Mouse (Mus musculus) midbrain, embryonic 16.5 days (tissue): ENCODE results near the gene Slco3a1. TPM values are rescaled to one million over a fixed set of nuclear protein-coding genes. Genes with fewer than 3 reads are reported as not detected.
A peak's percentile ranks its signal among the peaks of the same experiment; 100 is the strongest.

Experiments used
- ATAC-seq: fragments of 200-750 bp; cut with Nextera tagmentation; 2 replicates; pipeline ENCODE4 v1.8.0; 2017; ENCODE audit warnings: moderate TSS enrichment
- H3K27ac ChIP-seq: fragments of 300-500 bp; sonication (generic); 2 replicates; pipeline ENCODE4 v1.5.1; 2014; ENCODE audit warnings: mild to moderate bottlenecking, low read length, mixed read lengths
- H3K27me3 ChIP-seq: fragments of 300-500 bp; sonication (generic); 2 replicates; pipeline ENCODE4 v1.6.1; 2014; ENCODE audit warnings: low read depth, low read length, mixed read lengths; ENCODE audit not compliant: control insufficient read depth, insufficient read depth
- H3K36me3 ChIP-seq: fragments of 300-500 bp; sonication (generic); 2 replicates; pipeline ENCODE4 v1.6.1; 2014; ENCODE audit warnings: mild to moderate bottlenecking, low read length, moderate library complexity, mixed read lengths; ENCODE audit not compliant: control insufficient read depth, insufficient read depth
- H3K4me1 ChIP-seq: fragments of 300-500 bp; sonication (generic); 2 replicates; pipeline ENCODE4 v1.6.1; 2014; ENCODE audit warnings: mild to moderate bottlenecking, low read length, mixed read lengths; ENCODE audit not compliant: control insufficient read depth, insufficient read depth
- H3K4me2 ChIP-seq: fragments of 300-500 bp; sonication (generic); 2 replicates; pipeline ENCODE4 v1.6.1; 2014; ENCODE audit warnings: mild to moderate bottlenecking, low read length, mixed read lengths
- H3K4me3 ChIP-seq: fragments of 300-500 bp; sonication (generic); 2 replicates; pipeline ENCODE4 v1.5.1; 2014; ENCODE audit warnings: low read depth, mild to moderate bottlenecking, low read length, moderate library complexity, mixed read lengths
- H3K9ac ChIP-seq: fragments of 300-500 bp; sonication (generic); 2 replicates; pipeline ENCODE4 v1.6.1; 2014; ENCODE audit warnings: low read depth, low read length, mixed read lengths
- H3K9me3 ChIP-seq: fragments of 300-500 bp; sonication (generic); replicated peaks from 2 replicates; pipeline ENCODE4 v1.6.1; 2014; ENCODE audit warnings: mild to moderate bottlenecking, low read length, mixed read lengths; ENCODE audit not compliant: control insufficient read depth, poor library complexity, severe bottlenecking
- WGBS: fragments of 180-500 bp; shearing (Covaris S2); extraction: QIAGEN DNeasy Blood & Tissue Kit; methylation state at CpG from one replicate; pipeline ENCODE4 v1.1.7; 2014; 5-methylcytosine and 5-hydroxymethylcytosine counted together
- polyA plus RNA-seq: library from polyadenylated mRNA; unstranded; fragments of >200 nt; fragmentation: Nextera tagmentation; extraction: Ambion mirVana; gene quantifications from 2 replicates; pipeline ENCODE4 v1.2.1, GENCODE M21; 2015

Gene Slco3a1
- polyA plus RNA-seq, 1 experiment from 2014 or later, result 27.2 TPM

DNA sequence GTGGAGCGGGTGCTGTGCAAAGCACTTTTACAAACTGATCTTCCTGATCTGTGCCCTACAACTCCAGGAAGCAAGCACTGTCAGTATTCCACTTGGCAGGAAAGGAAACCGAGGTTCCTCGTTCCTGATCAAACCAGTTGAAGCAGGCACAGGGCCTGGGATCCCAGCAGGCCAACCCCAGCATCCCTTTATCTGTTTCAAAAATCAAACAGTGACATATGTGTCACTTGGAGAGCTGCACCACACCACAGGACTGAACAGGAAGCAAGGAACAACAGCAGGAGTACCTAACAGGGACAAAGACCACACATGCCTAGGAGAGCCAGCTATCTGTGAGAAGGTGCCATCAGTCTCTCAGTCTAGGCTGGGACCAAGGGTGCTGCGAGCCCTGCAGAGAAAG, 32.3 kb downstream of the Slco3a1 start:
- Histone ChIP-seq H3K4me3 (no peak overlapping the region), H3K9me3 (no peaks in the 10 kb centered on the region), H3K4me1 (peaks cover 9% of the 10 kb centered on the region), H3K36me3 (no peaks in the 10 kb centered on the region), H3K4me2 (no peak overlapping the region), H3K9ac (no peak overlapping the region), H3K27me3 (no peaks in the 10 kb centered on the region), H3K27ac (no peak overlapping the region)
- ATAC-seq, result no peak
- 75% methylated on average over 4 of the region's 4 CpGs for WGBS

DNA sequence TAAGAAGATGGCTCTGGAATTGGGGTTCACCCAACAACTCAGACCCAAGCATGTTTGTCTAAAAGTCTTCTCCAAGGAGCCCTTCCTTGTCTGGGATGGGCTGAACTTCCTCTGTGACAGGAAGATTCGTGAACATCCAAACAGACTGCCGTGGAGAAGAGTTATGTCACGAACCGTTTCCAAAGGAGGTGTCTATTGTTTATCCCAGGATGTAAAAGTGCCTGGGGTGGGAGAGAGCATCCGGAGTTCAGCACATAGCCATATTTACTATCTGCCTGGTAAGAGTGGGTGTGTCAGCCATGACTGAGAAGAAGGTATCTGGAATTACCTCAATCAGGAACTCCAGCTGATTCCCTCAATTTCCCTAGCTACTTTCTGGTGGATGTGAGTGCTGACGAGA, 35.2 kb downstream of the Slco3a1 start:
- Histone ChIP-seq H3K9ac (no peak overlapping the region), H3K27ac (no peak overlapping the region), H3K4me2 (no peak overlapping the region), H3K4me1 (peaks cover 9% of the 10 kb centered on the region), H3K9me3 (no peaks in the 10 kb centered on the region), H3K4me3 (no peak overlapping the region), H3K27me3 (no peaks in the 10 kb centered on the region), H3K36me3 (no peaks in the 10 kb centered on the region)
- ATAC-seq, result no peak
- WGBS, result 87% methylated on average over 6 of the region's 6 CpGs

DNA sequence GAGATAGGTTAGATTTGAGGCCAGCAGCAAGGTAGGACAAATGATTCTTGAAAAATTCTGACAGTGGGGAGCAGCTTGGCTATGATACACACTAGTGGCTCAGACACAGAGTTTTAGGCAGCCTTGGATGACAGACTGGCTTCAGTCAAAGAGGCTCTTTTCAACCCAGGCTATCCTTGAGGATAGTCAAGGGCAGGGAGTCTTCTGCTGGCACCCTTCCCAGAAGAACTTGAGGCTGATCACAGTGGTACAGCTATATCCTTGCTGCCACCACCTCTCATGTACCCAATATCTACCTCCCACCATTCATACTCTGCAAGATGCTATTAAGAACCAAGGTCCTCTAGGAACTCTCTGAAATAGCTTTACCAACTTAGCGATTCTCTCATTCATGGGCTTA, 35.8 kb downstream of the Slco3a1 start:
- Histone ChIP-seq H3K9ac (no peak overlapping the region), H3K27ac (no peak overlapping the region), H3K9me3 (no peaks in the 10 kb centered on the region), H3K4me2 (no peak overlapping the region), H3K36me3 (no peaks in the 10 kb centered on the region), H3K4me1 (peaks cover 9% of the 10 kb centered on the region), H3K27me3 (no peaks in the 10 kb centered on the region), H3K4me3 (no peak overlapping the region)
- ATAC-seq, result no peak
- 84% methylated on average over 1 of the region's 1 CpGs for WGBS

- Histone ChIP-seq H3K4me3 (no peak overlapping the region), H3K9ac (no peak overlapping the region), H3K9me3 (no peaks in the 10 kb centered on the region), H3K36me3 (no peaks in the 10 kb centered on the region), H3K4me1 (peaks cover 9% of the 10 kb centered on the region), H3K4me2 (no peak overlapping the region), H3K27me3 (no peaks in the 10 kb centered on the region), H3K27ac (no peak overlapping the region)
- WGBS, result 83% methylated on average over 5 of the region's 5 CpGs
- ATAC-seq, result no peak
Observed at GRCm38 (mm10) chr7:74518255-74518654, 36.3 kb downstream of the Slco3a1 start.

- H3K36me3 ChIP-seq, result no peaks in the 10 kb centered on the region
- no peak overlapping the region for H3K9ac ChIP-seq
- no peak overlapping the region for H3K4me3 ChIP-seq
- H3K27ac ChIP-seq, result no peak overlapping the region
- H3K9me3 ChIP-seq, result no peaks in the 10 kb centered on the region
- H3K27me3 ChIP-seq, result no peaks in the 10 kb centered on the region
- no peak overlapping the region for H3K4me2 ChIP-seq
- 70% methylated on average over 1 of the region's 1 CpGs for WGBS
- ATAC-seq, result no peak; the same call in 1 of the 2 replicates
- peaks cover 3% of the 10 kb centered on the region; the same call in 1 of the 2 replicates for H3K4me1 ChIP-seq
Observed at GRCm38 (mm10) chr7:74510676-74511075, 43.9 kb downstream of the Slco3a1 start.

DNA sequence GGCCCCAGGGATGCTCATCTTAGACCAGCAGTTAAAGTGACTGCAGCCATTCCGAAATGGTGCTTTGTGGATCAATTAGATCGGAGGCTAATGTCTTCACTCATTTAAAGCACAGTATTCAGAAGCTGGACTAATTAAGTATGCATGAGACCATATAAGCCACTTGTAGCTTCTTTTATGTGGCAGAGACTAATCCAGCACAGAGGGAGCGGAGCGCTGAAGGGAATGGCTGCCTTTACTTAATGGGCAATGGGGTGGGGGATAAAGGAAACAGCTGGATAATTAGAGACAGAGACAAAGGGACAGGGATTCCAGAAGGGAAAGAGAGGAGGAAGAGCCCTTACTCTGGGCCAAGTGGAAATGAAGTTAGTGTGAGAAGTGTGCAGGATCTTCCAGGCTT, 46.4 kb downstream of the Slco3a1 start:
- Histone ChIP-seq H3K4me1 (peaks cover 3% of the 10 kb centered on the region; the same call in 1 of the 2 replicates), H3K27me3 (no peaks in the 10 kb centered on the region), H3K9me3 (no peaks in the 10 kb centered on the region; the same call in 1 of the 2 replicates), H3K36me3 (no peaks in the 10 kb centered on the region; the same call in 1 of the 2 replicates), H3K9ac (no peak overlapping the region), H3K27ac (no peak overlapping the region), H3K4me3 (no peak overlapping the region), H3K4me2 (no peak overlapping the region)
- 28% methylated on average over 4 of the region's 4 CpGs for WGBS
- no peak for ATAC-seq

DNA sequence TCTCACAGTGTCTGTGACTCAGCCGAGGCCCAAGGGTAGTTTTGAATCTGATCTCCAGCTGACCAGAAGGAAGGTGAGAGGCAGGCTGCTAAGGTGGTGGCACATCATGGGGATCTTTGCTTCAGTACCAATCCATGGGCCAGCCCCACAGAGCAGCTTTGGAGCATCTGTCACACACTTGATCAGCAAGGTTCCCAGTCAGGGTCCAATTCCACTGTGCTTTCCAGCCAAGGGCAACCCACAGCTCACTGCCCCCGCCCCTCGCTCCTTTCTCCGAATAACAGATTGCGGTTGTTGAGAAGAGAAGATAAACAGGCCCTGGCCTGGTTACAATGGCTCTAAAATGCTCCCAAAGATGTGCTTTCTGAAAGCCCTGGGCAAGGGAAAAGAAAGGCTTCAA, 47.7 kb downstream of the Slco3a1 start:
- no peak for ATAC-seq
- H3K36me3 ChIP-seq, result no peaks in the 10 kb centered on the region; the same call in 1 of the 2 replicates
- no peaks in the 10 kb centered on the region for H3K27me3 ChIP-seq
- H3K27ac ChIP-seq, result no peak overlapping the region
- H3K4me3 ChIP-seq, result no peak overlapping the region
- no peaks in the 10 kb centered on the region; the same call in 1 of the 2 replicates for H3K9me3 ChIP-seq
- H3K9ac ChIP-seq, result no peak overlapping the region
- no peak overlapping the region for H3K4me2 ChIP-seq
- peaks cover 3% of the 10 kb centered on the region; the same call in 1 of the 2 replicates for H3K4me1 ChIP-seq
- 83% methylated on average over 5 of the region's 5 CpGs for WGBS

- Histone ChIP-seq H3K4me1 (peaks cover 3% of the 10 kb centered on the region; the same call in 1 of the 2 replicates), H3K9me3 (no peaks in the 10 kb centered on the region; the same call in 1 of the 2 replicates), H3K27ac (no peak overlapping the region), H3K4me2 (no peak overlapping the region), H3K36me3 (no peaks in the 10 kb centered on the region; the same call in 1 of the 2 replicates), H3K4me3 (no peak overlapping the region), H3K9ac (no peak overlapping the region), H3K27me3 (no peaks in the 10 kb centered on the region)
- 72% methylated on average over 10 of the region's 10 CpGs for WGBS
- no peak for ATAC-seq
Observed at GRCm38 (mm10) chr7:74505635-74506034, 48.9 kb downstream of the Slco3a1 start.

DNA sequence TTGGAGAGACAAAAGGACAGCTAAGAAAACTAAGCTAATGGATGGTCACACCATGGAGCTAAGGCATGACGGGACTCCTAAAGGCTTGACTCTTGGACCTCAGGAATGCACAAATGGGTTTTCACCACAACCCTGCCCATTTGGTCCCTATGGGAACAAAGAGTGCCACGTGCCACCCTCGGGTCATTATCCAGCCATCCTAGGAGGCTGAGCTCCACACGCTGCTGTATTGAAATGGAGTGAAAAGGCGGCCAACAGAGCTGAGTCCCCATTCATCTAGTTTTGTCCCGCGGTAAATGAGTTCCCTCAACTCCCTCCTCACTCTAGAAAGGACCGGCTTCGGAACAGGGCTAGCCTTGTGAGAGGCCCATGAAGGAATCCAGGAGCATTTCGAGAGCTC, 53.4 kb downstream of the Slco3a1 start:
- 32% methylated on average over 10 of the region's 10 CpGs for WGBS
- no peak overlapping the region for H3K9ac ChIP-seq
- H3K4me3 ChIP-seq, result no peak overlapping the region
- peak; percentile 66 for ATAC-seq
- H3K9me3 ChIP-seq, result no peaks in the 10 kb centered on the region; the same call in 1 of the 2 replicates
- H3K4me1 ChIP-seq, result peaks cover 2% of the 10 kb centered on the region; the same call in 1 of the 2 replicates
- H3K4me2 ChIP-seq, result no peak overlapping the region
- no peaks in the 10 kb centered on the region; the same call in 1 of the 2 replicates for H3K36me3 ChIP-seq
- H3K27me3 ChIP-seq, result no peaks in the 10 kb centered on the region
- no peak overlapping the region for H3K27ac ChIP-seq
